Mouse (Mus musculus) megakaryocyte, embryonic 14.5 days (primary cell): Measurements from ENCODE around the gene Cldn19. TPM values are rescaled to one million over a fixed set of nuclear protein-coding genes. Genes with fewer than 3 reads are reported as not detected.

ENCODE experiments used
- H3K27me3 ChIP-seq: replicated peaks from 2 replicates; pipeline ENCODE3; 2012; ENCODE audit warnings: inconsistent platforms
- H3K36me3 ChIP-seq: replicated peaks from 2 replicates; pipeline ENCODE3; 2012; ENCODE audit warnings: low read length, inconsistent platforms, mixed read lengths
- H3K4me1 ChIP-seq: 2 replicates; pipeline ENCODE4 v1.6.1; 2012; ENCODE audit warnings: inconsistent platforms
- H3K4me3 ChIP-seq: replicated peaks from 2 replicates; pipeline ENCODE3; 2012; ENCODE audit warnings: moderate library complexity, mild to moderate bottlenecking, inconsistent platforms
- H3K9me3 ChIP-seq: 2 replicates; pipeline ENCODE4 v1.6.1; 2012; ENCODE audit warnings: inconsistent platforms
- FLI1 ChIP-seq: IDR thresholded peaks from 2 replicates; pipeline ENCODE4 v1.6.1; 2012; ENCODE audit warnings: low read length, inconsistent platforms, mixed read lengths
- GATA1 ChIP-seq: IDR thresholded peaks from 3 replicates; pipeline ENCODE4 v1.6.1; 2012; ENCODE audit warnings: mixed read lengths, low read length, inconsistent platforms, borderline replicate concordance
- polyA plus RNA-seq: library from polyadenylated mRNA; stranded (reverse); fragments of >175 nt; gene quantifications from 2 replicates; pipeline ENCODE4 v1.2.3, GENCODE M21; 2012; ENCODE audit warnings: low replicate concordance; ENCODE audit not compliant: insufficient read depth

Cldn19 gene
- not detected in 2 replicates for polyA plus RNA-seq

- Histone ChIP-seq H3K9me3 (no peaks in the 10 kb centered on the region), H3K4me1 (peaks cover 86% of the 10 kb centered on the region), H3K4me3 (no peak within 1 kb of the TSS), H3K27me3 (peaks cover 26% of the 10 kb centered on the region), H3K36me3 (no peaks in the 10 kb centered on the region)
- TF ChIP-seq FLI1 (no peak), GATA1 (no peak)
Observed at GRCm38 (mm10) chr4:119255351-119255750, at the start of gene Cldn19. Cldn19 (plus strand) TSS chr4:119255414.

- no peak overlapping the region for H3K4me3 ChIP-seq
- H3K27me3 ChIP-seq: peaks cover 54% of the 10 kb centered on the region
- TF ChIP-seq GATA1: no peak
- no peak for TF ChIP-seq FLI1
- H3K4me1 ChIP-seq: peaks cover 8% of the 10 kb centered on the region; the same call in 1 of the 2 replicates
- H3K9me3 ChIP-seq: peaks cover 3% of the 10 kb centered on the region; the same call in 1 of the 2 replicates
- H3K36me3 ChIP-seq: no peaks in the 10 kb centered on the region
Observed at GRCm38 (mm10) chr4:119216667-119217066, 38.5 kb upstream of the Cldn19 start.

GRCm38 (mm10) chr4:119218169-119218568 lies 37.0 kb upstream of the Cldn19 start, which contains the start of gene Tmem269:
Tmem269 (minus strand) TSS chr4:119218217.
- Histone ChIP-seq H3K4me1 (peaks cover 15% of the 10 kb centered on the region), H3K9me3 (no peaks in the 10 kb centered on the region), H3K27me3 (peaks cover 42% of the 10 kb centered on the region), H3K36me3 (peaks cover 7% of the 10 kb centered on the region), H3K4me3 (no peak within 1 kb of the TSS)
- TF ChIP-seq GATA1: no peak
- TF ChIP-seq FLI1: no peak

GRCm38 (mm10) chr4:119223696-119224095 lies 31.5 kb upstream of the Cldn19 start:
- TF ChIP-seq GATA1: no peak
- TF ChIP-seq FLI1: no peak

GRCm38 (mm10) chr4:119224534-119224933 lies 30.7 kb upstream of the Cldn19 start:
- no peaks in the 10 kb centered on the region for H3K27me3 ChIP-seq
- TF ChIP-seq GATA1 (no peak), FLI1 (no peak)

More at GRCm38 (mm10) chr4:119223696-119224095, 31.5 kb upstream of the Cldn19 start:
- Histone ChIP-seq H3K9me3 (no peaks in the 10 kb centered on the region), H3K4me1 (peaks cover 11% of the 10 kb centered on the region), H3K27me3 (no peaks in the 10 kb centered on the region), H3K4me3 (no peak overlapping the region), H3K36me3 (peaks cover 58% of the 10 kb centered on the region)

GRCm38 (mm10) chr4:119225719-119226118 lies 29.5 kb upstream of the Cldn19 start:
- Histone ChIP-seq H3K9me3 (no peaks in the 10 kb centered on the region), H3K4me3 (no peak overlapping the region), H3K4me1 (peaks cover 11% of the 10 kb centered on the region), H3K27me3 (no peaks in the 10 kb centered on the region), H3K36me3 (peaks cover 72% of the 10 kb centered on the region)
- no peak for TF ChIP-seq FLI1
- TF ChIP-seq GATA1: no peak

More at GRCm38 (mm10) chr4:119224534-119224933, 30.7 kb upstream of the Cldn19 start:
- Histone ChIP-seq H3K36me3 (peaks cover 62% of the 10 kb centered on the region), H3K4me1 (peaks cover 11% of the 10 kb centered on the region), H3K4me3 (no peak overlapping the region), H3K9me3 (no peaks in the 10 kb centered on the region)

- H3K4me1 ChIP-seq: peaks cover 15% of the 10 kb centered on the region
- no peaks in the 10 kb centered on the region for H3K27me3 ChIP-seq
- no peak for TF ChIP-seq GATA1
- no peak for TF ChIP-seq FLI1
- H3K9me3 ChIP-seq: no peaks in the 10 kb centered on the region
- no peak overlapping the region for H3K4me3 ChIP-seq
- peaks cover 72% of the 10 kb centered on the region for H3K36me3 ChIP-seq
Observed at GRCm38 (mm10) chr4:119226751-119227150, 28.5 kb upstream of the Cldn19 start.

- peaks cover 26% of the 10 kb centered on the region for H3K4me1 ChIP-seq
- TF ChIP-seq GATA1: no peak
- TF ChIP-seq FLI1: no peak
- peak within 1 kb of the TSS; percentile 95 for H3K4me3 ChIP-seq
- no peaks in the 10 kb centered on the region for H3K9me3 ChIP-seq
- no peaks in the 10 kb centered on the region for H3K27me3 ChIP-seq
- H3K36me3 ChIP-seq: peaks cover 50% of the 10 kb centered on the region
Observed at GRCm38 (mm10) chr4:119232410-119233255, 22.6 kb upstream of the Cldn19 start, which contains the start of the genes AU022252 and P3h1. AU022252 (minus strand) TSS chr4:119232712. P3h1 (plus strand) TSS chr4:119232915.

GRCm38 (mm10) chr4:119233256-119233901 lies 21.8 kb upstream of the Cldn19 start:
- no peaks in the 10 kb centered on the region for H3K9me3 ChIP-seq
- H3K4me3 ChIP-seq: peak overlapping the region; percentile 95
- H3K27me3 ChIP-seq: no peaks in the 10 kb centered on the region
- no peak for TF ChIP-seq FLI1
- TF ChIP-seq GATA1: no peak
- H3K4me1 ChIP-seq: peaks cover 34% of the 10 kb centered on the region
- peaks cover 50% of the 10 kb centered on the region for H3K36me3 ChIP-seq
